Comparison of ENCODE assay signal across 7 mouse cellular contexts in the genomic region with DNA sequence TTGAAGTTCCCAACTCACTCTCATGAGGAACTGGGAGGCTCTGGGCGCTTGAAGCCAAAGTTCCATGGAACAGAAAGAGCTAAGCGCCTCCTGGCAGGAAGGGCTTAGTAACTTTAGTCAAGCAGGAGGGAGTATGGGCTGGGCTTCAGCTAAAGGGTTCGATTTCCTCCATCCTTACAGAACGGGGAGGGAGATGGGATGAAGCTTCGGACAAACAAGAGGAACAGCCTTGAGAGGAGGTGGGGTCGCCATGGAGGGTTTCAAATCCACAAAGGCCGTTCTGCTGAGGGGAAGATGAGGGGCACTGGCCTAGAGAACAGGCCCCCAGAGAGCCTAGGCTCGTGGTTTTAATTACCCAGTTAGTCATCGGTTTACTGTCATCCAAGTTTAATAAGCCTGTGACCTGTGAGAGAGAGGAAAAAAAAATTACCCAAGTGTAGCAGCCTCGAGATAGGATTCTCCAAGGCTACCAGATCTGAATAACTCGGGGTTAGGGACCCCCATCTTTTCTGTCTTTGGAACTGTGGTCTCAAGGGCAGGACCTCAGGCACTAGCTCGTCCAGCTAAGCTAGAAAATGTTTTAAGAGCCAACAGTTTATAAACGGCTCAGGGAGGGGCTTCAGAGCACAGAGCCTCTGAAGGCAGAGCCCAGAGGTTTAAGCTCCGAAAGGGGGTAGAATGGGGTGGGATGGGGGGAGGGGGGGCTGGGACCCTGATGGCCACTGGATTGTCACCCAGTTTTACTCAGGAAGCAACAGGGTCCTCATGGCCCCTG.
DNase-seq lines count a peak whose midpoint lies in the region; ATAC-seq and TF ChIP-seq lines count a peak whose summit lies in the region.

No protein-coding gene starts in this region.

- peak overlapping the region; percentile 40 for H3K9ac ChIP-seq in stomach, embryonic 16.5 days (ENCODE audit: low read length)

- 0 out of 2 replicates have a peak, but pooled peaks have one; percentile 45 for ATAC-seq in stomach, embryonic 16.5 days (ENCODE audit: insufficient read depth, low FRiP score)

- 38% methylated on average over 14 of the region's 14 CpGs for WGBS in spleen, adult 2 months
- 29% methylated on average over 14 of the region's 14 CpGs for WGBS in stomach, embryonic 16.5 days

- H3K9me3 ChIP-seq in stomach, embryonic 16.5 days (replicated peaks; ENCODE audit: control insufficient read depth, low read length), result no peaks in the 10 kb centered on the region

- intact Hi-C loops in heart, postnatal 36 days (cut with DNase I), result no loop called here
- intact Hi-C loops in left cerebral cortex, adult 2 months (cut with DNase I), result no loop called here

- no peaks in the 10 kb centered on the region for H3K36me3 ChIP-seq in spleen, adult 2 months (ENCODE audit: control insufficient read depth, insufficient read depth, low read length)
- H3K36me3 ChIP-seq in stomach, embryonic 16.5 days (ENCODE audit: control insufficient read depth, insufficient read depth, low read length), result no peaks in the 10 kb centered on the region

- no peak for TF ChIP-seq POLR2A in spleen, adult 2 months (IDR thresholded peaks at IDR 0.05; ENCODE audit: low read depth, low read length)
- peak; percentile 21; the same call in 1 of the 2 replicates for TF ChIP-seq POLR2A in embryonic fibroblast, embryonic 13.5 days (IDR thresholded peaks at IDR 0.05; ENCODE audit: low read depth, low read length)

- H3K4me2 ChIP-seq in stomach, embryonic 16.5 days (ENCODE audit: low read depth, low read length), result peak overlapping the region; percentile 9; the same call in 1 of the 2 replicates

- peak overlapping the region; percentile 100 for H3K27ac ChIP-seq in spleen, adult 2 months (ENCODE audit: insufficient read depth, low read length)
- peak overlapping the region; percentile 92 for H3K27ac ChIP-seq in embryonic fibroblast, embryonic 13.5 days (ENCODE audit: insufficient read depth, low read length)
- peak overlapping the region; percentile 77 for H3K27ac ChIP-seq in stomach, embryonic 16.5 days (ENCODE audit: low read length)
- no peak overlapping the region for H3K27ac ChIP-seq in left cerebral cortex, adult 2 months

- H3K4me3 ChIP-seq in spleen, adult 2 months (ENCODE audit: extremely low read depth, insufficient read depth, insufficient read length), result peak overlapping the region; percentile 62
- no peak overlapping the region for H3K4me3 ChIP-seq in embryonic fibroblast, embryonic 13.5 days (ENCODE audit: insufficient read depth, low read length)
- no peak overlapping the region for H3K4me3 ChIP-seq in stomach, embryonic 16.5 days (replicated peaks; ENCODE audit: low read length)
- no peak overlapping the region for H3K4me3 ChIP-seq in left cerebral cortex, adult 2 months

- TF ChIP-seq CTCF in spleen, adult 2 months (IDR thresholded peaks at IDR 0.05; ENCODE audit: extremely low read depth, insufficient read depth, insufficient read length, insufficient replicate concordance), result no peak
- TF ChIP-seq CTCF in embryonic fibroblast, embryonic 13.5 days (IDR thresholded peaks at IDR 0.05; ENCODE audit: borderline replicate concordance, insufficient read depth, low read length), result no peak
- TF ChIP-seq CTCF in left cerebral cortex, adult 2 months (IDR thresholded peaks at IDR 0.05), result no peak

- no peaks in the 10 kb centered on the region for H3K27me3 ChIP-seq in spleen, adult 2 months (ENCODE audit: control insufficient read depth, insufficient read depth, low read length)
- H3K27me3 ChIP-seq in stomach, embryonic 16.5 days (ENCODE audit: control insufficient read depth, insufficient read depth, low read length), result no peaks in the 10 kb centered on the region

- DNase-seq in spleen, adult 2 months (ENCODE audit: low read depth in 1 of 2, low spot score in 2 of 2), result no peak
- DNase-seq in spleen, adult 18-20 months, result no peak
- peak; percentile 45 to 65 for DNase-seq in heart, postnatal 36 days
- DNase-seq in left cerebral cortex, adult 2 months (ENCODE audit: extremely low spot score in 1 of 2, low spot score in 2 of 2), result no peak
- no peak for DNase-seq in frontal cortex, postnatal 10 days (ENCODE audit: low spot score in 2 of 2)

- H3K4me1 ChIP-seq in spleen, adult 2 months (ENCODE audit: control insufficient read depth, insufficient read depth, insufficient read length), result peaks cover 25% of the 10 kb centered on the region
- peaks cover 14% of the 10 kb centered on the region for H3K4me1 ChIP-seq in embryonic fibroblast, embryonic 13.5 days (ENCODE audit: control insufficient read depth, insufficient read depth, low read length)
- H3K4me1 ChIP-seq in stomach, embryonic 16.5 days (ENCODE audit: control insufficient read depth, insufficient read depth, low read length), result peaks cover 30% of the 10 kb centered on the region

Comparison
In these comparisons a context has a peak if more than half of its experiments do, and no peak if none do; other contexts are left out.
1. DNase-seq: peak in heart, postnatal 36 days (2 of 2); none in spleen, adult 2 months (0 of 2), spleen, adult 18-20 months (0 of 2), left cerebral cortex, adult 2 months (0 of 2) and frontal cortex, postnatal 10 days (0 of 2).